Mouse (Mus musculus) liver, embryonic 11.5 days (tissue): ENCODE results near the gene Cebpg. TPM values are rescaled to one million over a fixed set of nuclear protein-coding genes. Genes with fewer than 3 reads are reported as not detected.
A peak's percentile ranks its signal among the peaks of the same experiment; 100 is the strongest.

ENCODE experiments used
- ATAC-seq: fragments of 200-750 bp; cut with Nextera tagmentation; replicated peaks from 2 replicates; pipeline ENCODE4 v1.8.0; 2017; ENCODE audit warnings: moderate number of reproducible peaks, mild to moderate bottlenecking, moderate TSS enrichment, moderate library complexity; ENCODE audit not compliant: low FRiP score
- DNase-seq: peaks from one replicate; pipeline ENCODE4 v3.0.0-alpha.2; 2017; ENCODE audit warnings: low spot score
- H3K27ac ChIP-seq: fragments of 300-500 bp; sonication (generic); 2 replicates; pipeline ENCODE4 v1.5.1; 2014; ENCODE audit warnings: mild to moderate bottlenecking, low read depth, low read length, control low read depth
- H3K27me3 ChIP-seq: fragments of 300-500 bp; sonication (generic); replicated peaks from 2 replicates; pipeline ENCODE4 v1.6.1; 2014; ENCODE audit warnings: low read length, mixed read lengths; ENCODE audit not compliant: control insufficient read depth, insufficient read depth
- H3K36me3 ChIP-seq: fragments of 300-500 bp; sonication (generic); 2 replicates; pipeline ENCODE4 v1.6.1; 2014; ENCODE audit warnings: mild to moderate bottlenecking, low read length, moderate library complexity, mixed read lengths; ENCODE audit not compliant: control insufficient read depth, insufficient read depth
- H3K4me1 ChIP-seq: fragments of 300-500 bp; sonication (generic); replicated peaks from 2 replicates; pipeline ENCODE4 v1.6.1; 2014; ENCODE audit warnings: low read length, mixed read lengths; ENCODE audit not compliant: control insufficient read depth, insufficient read depth
- H3K4me2 ChIP-seq: fragments of 300-500 bp; sonication (generic); 2 replicates; pipeline ENCODE4 v1.6.1; 2014; ENCODE audit warnings: mild to moderate bottlenecking, control low read depth, moderate library complexity
- H3K4me3 ChIP-seq: fragments of 300-500 bp; sonication (generic); 2 replicates; pipeline ENCODE4 v1.5.1; 2014; ENCODE audit warnings: low read depth, low read length, control low read depth
- H3K9ac ChIP-seq: fragments of 300-500 bp; sonication (generic); 2 replicates; pipeline ENCODE4 v1.6.1; 2014; ENCODE audit warnings: low read depth, low read length, control low read depth
- H3K9me3 ChIP-seq: fragments of 300-500 bp; sonication (generic); 2 replicates; pipeline ENCODE4 v1.6.1; 2016; ENCODE audit warnings: low read length, inconsistent platforms, mixed read lengths; ENCODE audit not compliant: control insufficient read depth
- WGBS: fragments of 180-500 bp; shearing (Covaris S2); extraction: QIAGEN DNeasy Blood & Tissue Kit; methylation state at CpG from one replicate; pipeline ENCODE4 v1.1.7; 2014; 5-methylcytosine and 5-hydroxymethylcytosine counted together
- polyA plus RNA-seq: library from polyadenylated mRNA; unstranded; fragments of >200 nt; fragmentation: Nextera tagmentation; extraction: Ambion mirVana; gene quantifications from 2 replicates; pipeline ENCODE4 v1.2.1, GENCODE M21; 2014

Cebpg gene
- polyA plus RNA-seq, 1 experiment from 2014 or later = 26.2 TPM

DNA sequence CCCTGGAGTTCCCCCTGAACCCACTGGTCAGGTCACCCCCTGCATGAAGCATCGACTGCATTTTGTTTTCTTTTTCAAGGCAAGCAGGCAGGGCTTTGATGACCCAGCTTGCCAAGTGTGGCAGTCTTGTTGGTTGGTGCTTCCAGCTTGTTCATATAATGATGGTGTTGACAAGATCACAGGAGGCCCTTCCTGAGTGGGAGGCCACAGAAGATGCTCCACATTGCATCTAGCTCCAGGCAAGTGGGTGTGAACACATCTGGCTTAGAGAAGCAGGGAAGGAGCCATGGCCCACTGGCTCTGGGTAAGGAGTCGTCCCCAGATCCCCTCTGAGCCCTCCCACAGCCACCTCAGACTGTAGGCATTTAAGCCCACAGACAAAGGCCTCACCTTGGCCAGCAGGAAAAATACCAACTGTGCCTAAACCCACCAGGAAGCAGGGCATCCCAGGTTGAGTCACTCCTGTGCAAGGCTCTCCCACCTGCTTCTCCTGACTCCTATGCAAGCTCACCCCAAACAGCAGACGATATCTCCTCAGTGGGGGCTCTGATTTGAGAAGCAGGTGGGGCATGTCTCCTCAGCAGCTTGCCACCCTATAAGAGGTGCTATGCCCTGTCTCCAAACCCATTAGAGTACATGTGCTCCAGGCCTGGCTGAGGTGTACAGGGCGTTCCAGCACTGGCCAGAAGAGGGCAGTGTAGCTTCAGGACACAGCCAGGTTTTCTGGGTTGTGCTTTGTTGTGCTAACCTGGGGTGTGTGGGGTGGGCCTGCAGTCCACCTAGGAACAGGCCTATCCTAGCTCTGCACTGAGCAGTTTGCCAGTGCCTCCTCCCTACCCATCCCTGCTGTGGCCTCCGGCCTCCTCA is 30.7 kb downstream of the Cebpg start:
- ATAC-seq = peak; percentile 47

DNA sequence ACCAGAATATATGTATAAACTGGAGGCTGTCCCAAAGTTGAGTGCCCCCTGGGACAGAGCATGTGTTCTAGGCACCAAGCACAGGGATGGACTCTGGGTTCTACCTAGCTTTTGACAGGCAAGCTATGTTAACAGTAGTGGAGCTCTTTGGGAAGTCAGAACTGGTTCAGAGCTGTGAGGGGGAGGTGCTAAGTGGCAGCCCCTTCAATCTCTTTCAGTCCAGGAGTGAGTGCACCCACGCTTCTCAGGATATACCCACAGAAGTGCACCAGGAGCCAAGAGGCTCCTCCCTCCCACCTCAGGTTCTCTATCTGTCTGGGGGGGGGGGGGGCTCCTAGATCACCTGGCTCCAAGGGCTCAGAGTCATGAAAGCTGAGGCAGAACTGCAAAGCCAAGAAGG is 31.9 kb downstream of the Cebpg start:
- H3K36me3 ChIP-seq = no peaks in the 10 kb centered on the region; the same call in 1 of the 2 replicates
- H3K27me3 ChIP-seq = no peaks in the 10 kb centered on the region
- no peak overlapping the region for H3K4me2 ChIP-seq
- H3K9ac ChIP-seq = no peak overlapping the region
- H3K4me1 ChIP-seq = peaks cover 6% of the 10 kb centered on the region
- ATAC-seq = no peak
- no peak overlapping the region for H3K4me3 ChIP-seq
- no peak overlapping the region for H3K27ac ChIP-seq
- no peak for DNase-seq
- no peaks in the 10 kb centered on the region for H3K9me3 ChIP-seq
- WGBS = 44% methylated on average over 1 of the region's 1 CpGs

More for the DNA sequence above, 30.7 kb downstream of the Cebpg start:
- no peak overlapping the region for H3K9ac ChIP-seq
- H3K9me3 ChIP-seq = no peaks in the 10 kb centered on the region
- peak; percentile 62 for DNase-seq
- WGBS = 55% methylated on average over 5 of the region's 5 CpGs
- H3K4me1 ChIP-seq = peaks cover 6% of the 10 kb centered on the region
- H3K36me3 ChIP-seq = no peaks in the 10 kb centered on the region; the same call in 1 of the 2 replicates
- no peak overlapping the region for H3K4me3 ChIP-seq
- no peak overlapping the region for H3K27ac ChIP-seq
- H3K4me2 ChIP-seq = no peak overlapping the region
- H3K27me3 ChIP-seq = no peaks in the 10 kb centered on the region

DNA sequence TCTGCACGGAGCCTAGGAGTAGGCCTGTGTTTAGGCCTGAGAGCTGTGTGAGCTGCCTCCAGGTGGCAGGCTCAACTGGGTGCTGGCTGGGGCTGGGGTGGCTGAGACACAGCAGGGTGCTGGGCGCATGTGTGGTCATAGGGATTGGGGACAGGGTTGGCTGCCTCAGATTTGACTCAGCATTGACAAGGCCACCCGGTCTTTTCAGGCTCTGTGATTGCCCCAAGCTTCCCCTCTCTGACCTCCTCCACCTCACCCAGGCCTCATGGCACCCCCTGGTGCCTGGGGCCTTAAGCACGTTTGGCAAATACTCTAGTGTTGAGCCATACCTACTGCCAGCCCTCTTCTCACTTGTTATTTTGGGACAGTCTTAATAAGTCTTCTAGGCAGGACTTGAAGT is 33.1 kb downstream of the Cebpg start:
- H3K9me3 ChIP-seq = no peaks in the 10 kb centered on the region
- DNase-seq = no peak
- H3K4me3 ChIP-seq = no peak overlapping the region
- 84% methylated on average over 4 of the region's 4 CpGs for WGBS
- H3K9ac ChIP-seq = no peak overlapping the region
- H3K27me3 ChIP-seq = no peaks in the 10 kb centered on the region
- ATAC-seq = no peak
- no peak overlapping the region for H3K27ac ChIP-seq
- no peaks in the 10 kb centered on the region; the same call in 1 of the 2 replicates for H3K36me3 ChIP-seq
- peaks cover 2% of the 10 kb centered on the region; the same call in 1 of the 2 replicates for H3K4me1 ChIP-seq
- H3K4me2 ChIP-seq = no peak overlapping the region

DNA sequence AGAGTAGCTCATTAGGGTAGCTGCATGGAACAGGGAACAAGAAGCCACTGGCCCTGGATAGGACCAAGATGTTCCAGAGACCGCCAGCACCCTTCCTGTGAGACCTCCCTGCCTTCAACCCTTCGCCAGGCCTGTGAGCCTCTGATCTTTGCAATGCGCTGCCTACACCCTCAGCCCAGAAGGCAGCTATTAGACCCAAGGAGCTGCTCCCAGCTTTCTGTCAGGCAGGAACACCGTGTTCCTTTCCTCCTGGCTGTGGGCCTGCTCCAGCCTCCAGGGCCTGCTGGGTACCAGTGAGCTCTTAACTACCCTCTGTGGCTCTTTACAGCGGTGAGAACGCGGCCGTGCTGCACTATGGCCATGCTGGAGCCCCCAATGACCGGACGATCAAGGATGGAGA is 35.0 kb downstream of the Cebpg start:
- Histone ChIP-seq H3K36me3 (no peaks in the 10 kb centered on the region), H3K27ac (no peak overlapping the region), H3K27me3 (no peaks in the 10 kb centered on the region), H3K4me2 (no peak overlapping the region), H3K9me3 (no peaks in the 10 kb centered on the region), H3K9ac (no peak overlapping the region), H3K4me1 (no peaks in the 10 kb centered on the region), H3K4me3 (no peak overlapping the region)
- ATAC-seq (no peak), DNase-seq (no peak)
- WGBS = 88% methylated on average over 10 of the region's 10 CpGs

DNA sequence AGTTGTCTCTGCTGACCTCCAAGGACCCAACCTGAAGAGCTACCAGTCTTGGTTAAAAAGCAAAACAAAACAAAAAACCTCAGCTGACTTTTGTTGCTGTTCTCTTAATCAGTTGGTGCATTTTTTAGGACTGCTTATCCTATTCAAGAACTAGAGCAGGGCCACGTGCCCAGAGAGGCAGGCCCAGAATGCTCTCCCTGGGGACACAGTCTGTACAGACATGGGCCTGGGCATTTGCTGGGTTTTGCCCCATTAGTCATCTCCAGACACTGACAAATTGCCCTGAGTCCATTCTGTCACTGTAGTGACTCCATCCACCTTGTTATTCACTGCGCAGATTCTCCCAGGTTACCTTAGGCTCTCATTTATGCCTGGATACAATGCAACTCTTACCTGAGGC is 41.1 kb downstream of the Cebpg start:
- H3K9me3 ChIP-seq = no peaks in the 10 kb centered on the region
- no peak for DNase-seq
- no peak for ATAC-seq
- no peak overlapping the region for H3K4me3 ChIP-seq
- no peaks in the 10 kb centered on the region for H3K36me3 ChIP-seq
- H3K4me1 ChIP-seq = no peaks in the 10 kb centered on the region
- WGBS = 84% methylated on average over 2 of the region's 2 CpGs
- no peak overlapping the region for H3K4me2 ChIP-seq
- no peaks in the 10 kb centered on the region for H3K27me3 ChIP-seq
- no peak overlapping the region for H3K9ac ChIP-seq
- H3K27ac ChIP-seq = no peak overlapping the region

DNA sequence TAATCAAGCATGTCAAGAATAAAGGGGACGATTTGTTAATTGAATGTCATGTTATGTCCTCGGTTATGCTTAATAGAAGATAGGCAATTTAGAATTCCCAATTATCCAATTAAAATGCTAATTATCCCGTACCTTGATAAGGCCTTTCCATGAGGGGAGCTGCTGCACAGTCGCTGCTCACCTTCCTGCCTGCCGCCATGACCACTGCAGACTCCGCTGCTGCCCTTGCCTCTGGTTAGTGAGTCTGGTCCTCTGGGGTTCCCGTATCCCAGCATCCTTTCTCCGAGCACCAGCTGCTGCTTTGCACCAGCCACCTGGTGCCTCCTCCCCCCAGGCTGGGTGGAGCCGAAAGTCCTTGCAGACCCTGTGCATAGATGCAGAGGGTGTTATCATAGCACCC is 43.1 kb downstream of the Cebpg start:
- no peak for DNase-seq
- 81% methylated on average over 9 of the region's 9 CpGs for WGBS
- ATAC-seq = no peak
- no peak overlapping the region for H3K4me2 ChIP-seq
- H3K4me3 ChIP-seq = no peak overlapping the region
- no peak overlapping the region for H3K27ac ChIP-seq
- no peaks in the 10 kb centered on the region for H3K36me3 ChIP-seq
- H3K9ac ChIP-seq = no peak overlapping the region
- no peaks in the 10 kb centered on the region for H3K27me3 ChIP-seq
- no peaks in the 10 kb centered on the region for H3K9me3 ChIP-seq
- H3K4me1 ChIP-seq = no peaks in the 10 kb centered on the region

DNA sequence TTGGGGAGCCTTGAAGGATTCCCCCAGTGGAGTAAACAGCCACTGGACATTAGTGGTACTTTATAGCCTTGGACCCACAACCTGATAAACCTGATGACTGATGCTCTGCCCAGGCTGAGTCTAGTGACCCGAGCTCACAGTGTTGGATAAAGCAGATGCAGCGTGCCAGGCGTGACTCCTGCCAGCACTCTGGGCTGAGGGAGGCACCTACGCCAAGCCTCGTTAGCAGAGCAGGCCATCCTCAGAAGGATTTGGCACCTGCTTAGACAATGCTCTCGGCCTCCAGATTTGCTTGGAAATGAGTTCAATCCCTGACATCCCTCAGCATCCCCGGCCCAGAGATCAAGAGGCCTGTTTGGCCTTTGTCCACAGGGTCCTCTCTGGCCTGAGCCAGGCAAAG is 49.7 kb downstream of the Cebpg start:
- DNase-seq (no peak), ATAC-seq (no peak)
- Histone ChIP-seq H3K4me1 (no peaks in the 10 kb centered on the region), H3K4me3 (no peak overlapping the region), H3K9me3 (no peaks in the 10 kb centered on the region), H3K36me3 (no peaks in the 10 kb centered on the region; the same call in 1 of the 2 replicates), H3K4me2 (no peak overlapping the region), H3K27ac (no peak overlapping the region), H3K9ac (no peak overlapping the region), H3K27me3 (no peaks in the 10 kb centered on the region)
- 91% methylated on average over 7 of the region's 7 CpGs for WGBS

DNA sequence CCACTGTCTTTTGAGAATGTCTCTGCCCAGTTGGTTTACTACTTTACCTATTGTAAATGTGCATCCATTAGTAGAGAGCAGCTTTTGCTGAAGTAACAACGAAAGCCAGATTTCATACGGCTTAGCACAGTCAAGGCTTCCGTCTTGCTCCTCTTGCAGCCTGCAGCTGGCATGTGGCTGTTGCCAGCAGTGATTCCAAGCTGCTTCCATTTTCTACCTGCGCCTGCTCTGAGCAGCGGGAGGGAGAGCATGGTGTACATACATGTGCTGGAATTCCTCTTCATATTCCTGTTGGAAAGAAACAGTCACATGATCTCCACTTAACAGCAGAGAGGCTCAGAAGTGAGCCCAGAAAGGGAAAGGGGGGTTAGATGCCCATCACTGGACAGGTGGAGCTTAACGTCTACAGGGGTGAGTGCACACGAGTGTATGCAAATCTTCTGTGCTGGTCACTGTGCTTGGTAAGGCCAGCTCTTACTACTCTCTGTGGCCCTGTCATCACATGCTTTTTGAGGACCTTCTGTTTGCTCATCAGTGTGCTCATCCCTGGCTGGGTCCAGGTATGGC is 53.1 kb downstream of the Cebpg start:
- Histone ChIP-seq H3K9me3 (no peaks in the 10 kb centered on the region), H3K4me3 (no peak overlapping the region), H3K27ac (no peak overlapping the region), H3K4me1 (no peaks in the 10 kb centered on the region), H3K27me3 (no peaks in the 10 kb centered on the region), H3K9ac (no peak overlapping the region), H3K36me3 (no peaks in the 10 kb centered on the region; the same call in 1 of the 2 replicates), H3K4me2 (no peak overlapping the region)
- ATAC-seq (no peak), DNase-seq (no peak)
- 86% methylated on average over 7 of the region's 7 CpGs for WGBS

DNA sequence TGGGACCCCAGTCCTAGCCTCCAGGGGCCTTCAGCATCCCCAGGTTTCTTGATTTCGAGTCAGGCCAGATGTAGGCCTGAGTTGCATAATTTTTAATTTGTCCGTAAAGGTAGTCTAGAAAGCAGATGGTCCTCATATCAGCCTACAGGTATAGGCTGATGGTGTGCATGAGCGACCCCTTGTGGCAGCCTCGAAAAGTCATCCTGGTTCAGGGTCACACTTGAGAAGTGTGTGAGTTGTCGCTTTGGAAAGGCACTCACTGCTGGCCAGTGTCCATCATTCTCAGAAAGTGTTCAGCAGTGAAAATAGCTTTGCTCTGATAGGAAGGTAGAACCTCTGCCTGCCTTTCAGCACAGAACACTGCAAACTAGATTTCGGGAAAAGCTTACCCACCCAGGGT is 55.5 kb downstream of the Cebpg start:
- no peak overlapping the region for H3K4me3 ChIP-seq
- H3K36me3 ChIP-seq = no peaks in the 10 kb centered on the region
- H3K27ac ChIP-seq = no peak overlapping the region
- 0 out of 2 replicates have a peak, but pooled peaks have one; percentile 47 for ATAC-seq
- no peak overlapping the region for H3K9ac ChIP-seq
- no peaks in the 10 kb centered on the region for H3K27me3 ChIP-seq
- peak; percentile 55 for DNase-seq
- no peak overlapping the region for H3K4me2 ChIP-seq
- H3K9me3 ChIP-seq = no peaks in the 10 kb centered on the region
- 37% methylated on average over 6 of the region's 6 CpGs for WGBS
- H3K4me1 ChIP-seq = no peaks in the 10 kb centered on the region
